Mouse (Mus musculus) embryonic facial prominence, embryonic 15.5 days (tissue): ENCODE measurements around the gene Plin1. TPM values are rescaled to one million over a fixed set of nuclear protein-coding genes. Genes with fewer than 3 reads are reported as not detected.

ENCODE experiments used
- ATAC-seq: fragments of 200-750 bp; cut with Nextera tagmentation; 2 replicates; pipeline ENCODE4 v1.8.0; 2017; ENCODE audit warnings: low read depth, moderate TSS enrichment; ENCODE audit not compliant: insufficient number of reproducible peaks, low FRiP score, low TSS enrichment
- H3K27ac ChIP-seq: fragments of 300-500 bp; sonication (generic); replicated peaks from 2 replicates; pipeline ENCODE4 v1.5.1; 2015; ENCODE audit warnings: mild to moderate bottlenecking, inconsistent platforms
- H3K27me3 ChIP-seq: fragments of 300-500 bp; sonication (generic); 2 replicates; pipeline ENCODE4 v1.6.1; 2015; ENCODE audit warnings: inconsistent platforms
- H3K36me3 ChIP-seq: fragments of 300-500 bp; sonication (generic); 2 replicates; pipeline ENCODE4 v1.6.1; 2015; ENCODE audit warnings: mild to moderate bottlenecking, inconsistent platforms
- H3K4me1 ChIP-seq: fragments of 300-500 bp; sonication (generic); 2 replicates; pipeline ENCODE4 v1.6.1; 2015; ENCODE audit warnings: inconsistent platforms
- H3K4me2 ChIP-seq: fragments of 300-500 bp; sonication (generic); replicated peaks from 2 replicates; pipeline ENCODE4 v1.6.1; 2015; ENCODE audit warnings: mild to moderate bottlenecking, inconsistent platforms
- H3K4me3 ChIP-seq: fragments of 300-500 bp; sonication (generic); replicated peaks from 2 replicates; pipeline ENCODE4 v1.5.1; 2015; ENCODE audit warnings: mild to moderate bottlenecking, inconsistent platforms
- H3K9ac ChIP-seq: fragments of 300-500 bp; sonication (generic); 2 replicates; pipeline ENCODE4 v1.6.1; 2015; ENCODE audit warnings: inconsistent platforms
- H3K9me3 ChIP-seq: fragments of 300-500 bp; sonication (generic); replicated peaks from 2 replicates; pipeline ENCODE4 v1.6.1; 2016; ENCODE audit warnings: inconsistent platforms
- WGBS: fragments of 180-500 bp; shearing (Covaris S2); methylation state at CpG from one replicate; pipeline ENCODE4 v1.1.7; 2015; 5-methylcytosine and 5-hydroxymethylcytosine counted together
- polyA plus RNA-seq: library from polyadenylated mRNA; unstranded; fragments of >200 nt; fragmentation: Nextera tagmentation; extraction: Ambion mirVana; gene quantifications from 2 replicates; pipeline ENCODE4 v1.2.1, GENCODE M21; 2015

Plin1 gene
- polyA plus RNA-seq, 1 experiment from 2014 or later, result 0.05 TPM

- WGBS, result 82% methylated on average over 8 of the region's 8 CpGs
- no peak overlapping the region for H3K4me3 ChIP-seq
- ATAC-seq, result no peak
- H3K9ac ChIP-seq, result no peak overlapping the region
- H3K9me3 ChIP-seq, result no peaks in the 10 kb centered on the region
- H3K27me3 ChIP-seq, result no peaks in the 10 kb centered on the region
- H3K36me3 ChIP-seq, result peaks cover 93% of the 10 kb centered on the region
- no peaks in the 10 kb centered on the region for H3K4me1 ChIP-seq
- no peak overlapping the region for H3K27ac ChIP-seq
- H3K4me2 ChIP-seq, result no peak overlapping the region
Observed at GRCm38 (mm10) chr7:79696495-79696894, 36.2 kb downstream of the Plin1 start.

GRCm38 (mm10) chr7:79680231-79680630, 52.5 kb downstream of the Plin1 start:
- WGBS, result 96% methylated on average over 2 of the region's 2 CpGs

GRCm38 (mm10) chr7:79679186-79679585, 53.5 kb downstream of the Plin1 start:
- H3K27me3 ChIP-seq, result no peaks in the 10 kb centered on the region
- H3K4me1 ChIP-seq, result no peaks in the 10 kb centered on the region
- no peak overlapping the region for H3K9ac ChIP-seq
- peaks cover 66% of the 10 kb centered on the region for H3K36me3 ChIP-seq
- H3K9me3 ChIP-seq, result no peaks in the 10 kb centered on the region
- H3K4me2 ChIP-seq, result no peak overlapping the region
- no peak overlapping the region for H3K4me3 ChIP-seq
- H3K27ac ChIP-seq, result no peak overlapping the region
- no peak for ATAC-seq

More at GRCm38 (mm10) chr7:79680231-79680630, 52.5 kb downstream of the Plin1 start:
- H3K27me3 ChIP-seq, result no peaks in the 10 kb centered on the region
- ATAC-seq, result no peak
- H3K27ac ChIP-seq, result no peak overlapping the region
- no peaks in the 10 kb centered on the region for H3K4me1 ChIP-seq
- peaks cover 69% of the 10 kb centered on the region for H3K36me3 ChIP-seq
- H3K4me2 ChIP-seq, result no peak overlapping the region
- H3K9me3 ChIP-seq, result no peaks in the 10 kb centered on the region
- no peak overlapping the region for H3K9ac ChIP-seq
- no peak overlapping the region for H3K4me3 ChIP-seq

GRCm38 (mm10) chr7:79670900-79671604, 61.7 kb downstream of the Plin1 start:
- H3K4me2 ChIP-seq, result no peak overlapping the region
- 93% methylated on average over 4 of the region's 4 CpGs for WGBS
- H3K9me3 ChIP-seq, result no peaks in the 10 kb centered on the region
- H3K4me3 ChIP-seq, result no peak overlapping the region
- no peaks in the 10 kb centered on the region for H3K4me1 ChIP-seq
- no peak overlapping the region for H3K27ac ChIP-seq
- peaks cover 50% of the 10 kb centered on the region for H3K36me3 ChIP-seq
- no peak overlapping the region for H3K9ac ChIP-seq
- no peaks in the 10 kb centered on the region for H3K27me3 ChIP-seq
- ATAC-seq, result no peak

Other genes starting within 250 kb of the Plin1 start
- gene Rhcg, start 115.2 kb downstream of the Plin1 start, polyA plus RNA-seq, result 0.35 TPM in 1 of 2 replicates, not detected in the other
- gene Ticrr, start 72.7 kb downstream of the Plin1 start, polyA plus RNA-seq, result 8.3 and 8.9 TPM in 2 replicates
- 6.2 and 7.6 TPM in 2 replicates for gene Kif7, start 17.2 kb downstream of the Plin1 start, polyA plus RNA-seq
- gene Pex11a, start 10.2 kb upstream of the Plin1 start, polyA plus RNA-seq, result 12.8 and 13.0 TPM in 2 replicates
- 1.4 and 3.1 TPM in 2 replicates for gene Wdr93, start 10.3 kb upstream of the Plin1 start, polyA plus RNA-seq
- gene Mesp1, start 60.9 kb upstream of the Plin1 start, polyA plus RNA-seq, result 0.12 and 0.13 TPM in 2 replicates
- gene Mesp2, start 77.8 kb upstream of the Plin1 start, polyA plus RNA-seq, result 0.55 and 0.67 TPM in 2 replicates
- gene Anpep, start 128.2 kb upstream of the Plin1 start, polyA plus RNA-seq, result 24.9 and 31.1 TPM in 2 replicates
- gene Ap3s2, start 187.7 kb upstream of the Plin1 start, polyA plus RNA-seq, result 23.9 and 30.4 TPM in 2 replicates
- gene Arpin, start 202.5 kb upstream of the Plin1 start, polyA plus RNA-seq, result 27.2 and 27.5 TPM in 2 replicates